Mouse (Mus musculus) brain, embryonic 14.5 days (tissue): Measurements from ENCODE around the gene Srsf9. TPM values are rescaled to one million over a fixed set of nuclear protein-coding genes. Genes with fewer than 3 reads are reported as not detected.

Experiments used
- DNase-seq: peaks from one replicate; pipeline ENCODE4 v3.0.0-alpha.2; 2011; ENCODE audit warnings: low read depth
- CTCF ChIP-seq: fragments of 200-500 bp; IDR thresholded peaks from 2 replicates; pipeline ENCODE4 v1.5.1; 2012; ENCODE audit warnings: inconsistent platforms, mild to moderate bottlenecking, moderate library complexity, borderline replicate concordance; ENCODE audit not compliant: insufficient read depth, insufficient read length; ENCODE audit errors: extremely low read depth
- POLR2A ChIP-seq: fragments of 200-500 bp; IDR thresholded peaks from 2 replicates; pipeline ENCODE4 v1.6.1; 2012; ENCODE audit warnings: mild to moderate bottlenecking, inconsistent platforms, borderline replicate concordance; ENCODE audit not compliant: poor library complexity, insufficient read depth, insufficient read length, severe bottlenecking; ENCODE audit errors: extremely low read depth
- polyA plus RNA-seq: library from polyadenylated mRNA; depleted of rRNA; stranded (reverse); fragments of >200 nt; gene quantifications from 2 replicates; pipeline ENCODE4 v1.2.3, GENCODE M21; 2012

The Srsf9 gene
- polyA plus RNA-seq, 1 experiment, result 91.9 TPM

DNA sequence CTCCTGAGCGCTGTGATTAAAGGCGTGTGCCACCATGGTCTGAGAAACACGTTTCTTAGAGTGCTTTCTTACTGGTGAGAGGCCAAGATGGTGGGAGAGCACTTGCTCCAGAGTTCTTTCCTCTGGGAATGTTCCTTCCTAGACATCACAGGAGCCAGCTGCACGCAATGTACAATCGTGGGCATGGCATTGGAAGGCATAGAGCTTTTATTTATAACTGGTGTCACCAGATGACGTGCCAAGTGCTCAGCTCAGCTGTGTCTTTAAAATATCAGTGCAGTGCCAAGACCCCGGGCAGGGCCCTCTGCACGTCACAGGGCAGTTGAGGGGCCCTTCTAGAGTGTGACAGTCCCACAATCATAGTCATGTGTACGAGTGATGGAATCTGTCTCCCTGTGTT, 4.0 kb downstream of the Srsf9 start:
- DNase-seq, result no peak
- TF ChIP-seq POLR2A (no peak), CTCF (no peak)

DNA sequence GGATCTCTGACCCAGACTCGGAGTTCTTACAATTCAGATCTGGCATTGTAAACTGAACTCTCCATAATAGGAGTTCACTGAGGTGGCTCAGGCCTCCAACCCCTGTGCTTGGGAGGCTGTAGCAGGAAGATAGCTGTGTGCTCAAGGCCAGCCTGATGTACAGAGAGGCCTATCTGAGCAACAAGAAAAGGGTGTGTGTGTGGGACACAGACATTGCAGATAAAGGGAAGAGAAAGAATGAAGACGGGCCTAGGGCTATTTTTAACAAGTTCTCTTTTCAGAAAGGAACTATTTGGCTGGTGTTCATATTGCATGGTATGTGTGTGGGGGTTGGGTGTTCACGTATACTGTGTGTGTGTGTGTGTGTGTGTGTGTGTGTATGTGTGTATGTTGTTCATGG, 6.6 kb downstream of the Srsf9 start:
- no peak for DNase-seq
- TF ChIP-seq POLR2A (no peak), CTCF (no peak)

DNA sequence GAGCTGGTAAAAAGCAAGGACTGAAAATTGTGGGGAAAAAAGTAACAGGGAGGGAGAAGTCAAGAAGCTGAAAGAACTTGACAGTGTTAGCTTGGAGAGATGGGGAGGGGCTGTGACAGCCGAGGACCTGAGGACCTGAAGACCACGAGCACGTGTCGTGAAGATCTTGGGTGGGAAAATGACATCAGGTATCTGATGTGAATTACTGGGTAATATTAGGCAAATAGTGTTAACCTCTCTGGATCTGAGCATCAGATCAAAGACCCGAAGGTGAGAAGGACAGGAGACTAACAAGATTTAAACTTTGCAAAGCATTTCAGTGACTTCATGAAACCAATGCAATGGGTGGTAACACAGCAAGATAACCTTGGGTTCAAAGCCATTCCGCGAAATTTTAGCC, 13.0 kb downstream of the Srsf9 start:
- TF ChIP-seq POLR2A (no peak), CTCF (no peak)
- no peak for DNase-seq

DNA sequence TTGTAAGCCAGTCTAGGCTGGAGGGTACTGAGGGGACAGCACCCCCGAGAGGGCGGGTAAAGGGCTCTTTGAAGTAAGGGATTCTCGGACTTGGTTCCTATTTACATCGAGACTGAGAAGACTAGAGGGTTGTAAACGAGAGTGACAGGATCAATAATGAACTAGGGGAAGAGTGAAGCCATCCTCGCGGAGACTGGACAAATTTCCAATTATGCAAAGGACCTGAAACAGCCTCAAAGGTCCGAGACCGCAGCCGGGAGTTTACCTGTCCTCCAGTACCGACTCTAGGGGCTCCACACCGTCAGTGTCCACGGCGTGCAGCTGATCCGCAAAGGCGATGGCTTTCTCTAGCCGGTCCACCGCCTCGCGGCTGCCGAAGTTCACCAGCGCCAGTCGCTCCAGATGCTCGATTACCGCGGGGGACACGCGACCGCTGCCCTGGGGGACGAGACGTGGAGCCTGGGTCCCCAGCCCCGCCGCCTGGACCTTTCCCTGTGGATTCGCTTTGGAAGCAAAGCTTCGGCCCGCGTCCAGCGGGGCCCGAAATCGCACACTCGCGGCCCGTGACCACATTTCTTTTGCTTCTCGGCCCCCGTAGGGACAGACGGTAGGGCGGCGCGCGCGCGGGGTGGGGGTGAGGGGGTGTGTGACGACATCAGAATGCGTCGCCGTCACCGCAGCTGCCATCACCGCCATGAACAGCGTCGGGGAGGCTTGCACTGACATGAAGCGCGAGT, 13.8 kb downstream of the Srsf9 start, which contains the start of the genes Gatc and Triap1:
Gene Gatc, minus strand, starts transcription at position 602 of the 737 bp plus-strand sequence.
Gene Triap1, plus strand, starts transcription at position 649 of the 737 bp plus-strand sequence.
- peak; percentile 96 for DNase-seq
- 0 out of 2 replicates have a peak, but pooled peaks have one; percentile 8 for TF ChIP-seq CTCF
- peak; percentile 38; the same call in 1 of the 2 replicates for TF ChIP-seq POLR2A

DNA sequence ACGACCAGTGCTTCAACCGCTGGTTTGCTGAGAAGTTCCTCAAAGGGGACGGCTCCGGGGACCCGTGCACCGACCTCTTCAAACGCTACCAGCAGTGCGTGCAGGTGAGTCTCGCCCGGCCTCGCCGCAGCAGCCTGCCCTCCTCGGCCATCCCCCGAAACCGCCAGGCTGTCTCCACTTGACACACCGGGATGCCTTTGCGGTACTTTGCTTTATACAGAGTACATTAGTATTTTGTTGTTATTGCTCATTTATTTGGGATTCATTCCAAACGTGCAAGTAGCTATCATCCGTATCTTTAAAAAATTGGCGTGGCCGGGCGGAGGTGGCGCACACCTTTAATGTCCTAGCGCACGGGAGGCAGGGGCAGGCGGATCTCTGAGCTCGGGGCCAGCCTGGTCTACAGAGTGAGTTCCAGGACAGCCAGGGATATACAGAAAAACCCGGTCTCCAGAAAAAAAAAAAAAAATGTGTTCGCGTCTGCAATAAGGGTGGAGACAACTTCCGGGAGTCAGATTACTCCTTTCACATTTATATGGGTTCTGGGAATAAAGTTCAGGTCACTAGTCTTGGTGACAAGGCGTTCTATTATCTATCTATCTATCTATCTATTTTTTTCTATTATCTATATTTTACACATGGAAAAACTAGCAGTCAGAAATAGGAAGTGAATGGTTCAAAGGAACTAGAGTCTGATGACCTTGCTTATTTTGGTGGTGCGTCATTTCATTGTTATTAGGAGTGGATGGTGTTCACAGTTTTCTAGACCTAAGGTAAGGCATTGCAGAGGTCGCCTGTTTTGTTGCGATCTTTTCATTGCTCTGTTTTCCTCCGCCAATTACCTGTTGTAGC, 14.6 kb downstream of the Srsf9 start:
- TF ChIP-seq POLR2A (no peak), CTCF (no peak)
- DNase-seq, result no peak

DNA sequence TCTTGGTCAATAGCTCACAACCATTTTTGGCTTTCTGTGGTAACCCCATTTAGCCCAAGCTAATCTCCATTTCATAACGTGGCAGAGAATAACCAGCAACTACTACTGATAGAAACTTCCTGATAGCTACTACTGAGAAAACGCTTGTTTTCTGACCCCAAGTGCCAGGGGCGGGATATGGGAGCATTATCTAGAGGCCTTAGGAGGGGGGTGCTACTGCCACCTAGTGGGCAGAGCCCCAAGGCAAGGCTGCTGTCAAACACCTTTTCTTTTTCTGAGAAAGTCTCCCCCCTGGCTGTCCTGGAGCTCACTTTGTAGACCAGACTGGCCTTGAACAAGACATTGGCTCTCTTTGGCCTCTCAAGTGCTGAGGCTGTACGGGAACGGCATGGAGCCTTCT, 20.6 kb downstream of the Srsf9 start:
- peak; percentile 88 for DNase-seq
- peak; percentile 87 for TF ChIP-seq CTCF
- TF ChIP-seq POLR2A, result no peak

DNA sequence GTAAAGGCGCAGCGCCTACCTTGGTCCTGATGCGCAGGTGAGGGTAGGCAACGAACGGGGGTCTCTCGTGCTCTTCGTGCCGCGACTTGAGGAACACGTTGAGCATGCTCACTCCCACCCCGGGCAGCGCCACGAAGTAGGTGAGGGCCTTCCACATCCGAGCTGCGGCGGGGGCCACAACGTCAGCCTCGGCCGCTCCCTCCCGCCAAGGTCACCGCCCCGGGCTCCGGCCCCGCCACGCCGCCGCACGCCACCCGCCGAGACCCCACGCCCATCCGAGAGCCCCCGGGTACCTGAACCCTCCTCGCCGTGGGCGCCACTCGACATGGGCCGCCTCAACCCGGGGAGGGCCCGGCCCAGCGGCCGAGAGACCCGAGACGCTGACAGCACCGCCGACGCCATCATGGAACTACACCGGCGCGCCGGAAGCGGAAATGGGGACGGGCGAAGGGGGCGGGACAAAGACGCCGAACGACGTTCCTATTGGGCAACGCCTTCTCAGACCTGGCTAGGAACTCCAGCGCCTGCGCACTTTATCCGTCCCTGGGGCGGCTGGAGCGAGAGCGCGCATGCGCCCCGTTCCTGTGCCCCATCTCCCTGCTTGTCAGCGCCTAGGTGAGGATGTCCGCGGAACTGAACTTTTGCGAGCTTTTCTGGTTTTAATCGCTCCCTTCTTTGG, 21.7 kb downstream of the Srsf9 start, which contains the start of gene Cox6a1:
Gene Cox6a1, minus strand, starts transcription at position 436 of the 679 bp plus-strand sequence.
- peak; percentile 48 for TF ChIP-seq POLR2A
- peak; percentile 33; the same call in 1 of the 2 replicates for TF ChIP-seq CTCF

DNA sequence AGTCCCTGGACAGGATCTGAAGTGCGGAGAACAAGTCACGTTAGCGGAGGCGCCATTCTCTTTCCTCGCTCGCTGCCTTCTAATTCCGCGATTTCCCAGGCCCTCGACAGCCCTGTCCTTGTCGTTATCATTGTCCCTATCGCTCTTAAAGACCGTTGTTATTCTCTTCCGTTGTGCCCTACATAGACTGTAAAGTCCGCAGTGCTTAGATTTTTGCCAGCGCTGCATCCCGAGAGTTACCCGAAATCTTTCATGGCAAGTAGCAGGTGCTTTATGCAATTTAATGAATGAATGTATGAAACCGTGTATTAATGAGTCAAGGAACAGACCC, 22.2 kb downstream of the Srsf9 start:
- TF ChIP-seq CTCF, result no peak
- TF ChIP-seq POLR2A, result no peak
- DNase-seq, result no peak

More for the DNA sequence above, 21.7 kb downstream of the Srsf9 start, which contains the start of gene Cox6a1:
- DNase-seq, result peak; percentile 99

DNA sequence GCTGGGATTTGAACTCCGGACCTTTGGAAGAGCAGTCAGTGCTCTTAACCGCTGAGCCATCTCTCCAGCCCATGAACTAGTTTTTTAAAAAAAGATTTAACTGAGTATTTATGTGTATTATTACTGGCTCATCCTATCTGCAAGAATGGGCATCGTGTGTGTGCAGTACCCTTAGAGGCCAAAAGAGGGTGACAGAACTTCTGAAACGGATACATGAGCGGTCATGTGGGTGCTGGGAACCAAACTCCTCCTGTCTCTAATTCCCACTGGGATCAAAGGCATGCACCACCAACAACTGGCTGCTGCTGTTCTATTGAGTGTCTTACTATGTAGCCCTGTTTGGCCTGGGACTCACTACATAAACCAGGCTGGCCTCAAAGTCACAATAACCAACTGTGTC, 24.4 kb downstream of the Srsf9 start:
- DNase-seq, result no peak
- TF ChIP-seq POLR2A, result no peak
- 0 out of 2 replicates have a peak, but pooled peaks have one; percentile 9 for TF ChIP-seq CTCF

DNA sequence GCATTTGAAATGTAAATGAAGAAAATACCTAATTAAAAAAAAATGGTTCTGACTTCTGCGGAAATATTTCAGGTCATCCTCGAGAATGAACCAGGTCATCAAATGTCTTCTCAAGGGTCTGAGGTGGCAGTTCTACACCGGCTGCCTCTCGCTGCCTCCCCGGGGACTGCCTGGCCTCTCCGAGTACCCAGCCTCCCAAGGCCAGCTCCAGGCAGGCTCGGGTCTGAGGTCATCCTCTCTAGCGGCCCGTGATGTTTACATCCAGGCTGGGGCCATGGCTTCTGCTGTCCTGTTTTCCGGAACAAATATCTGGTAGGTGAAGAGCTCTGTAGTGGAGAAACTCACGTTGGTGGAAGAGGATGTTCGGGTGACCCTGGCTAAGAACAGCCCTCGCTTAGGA, 28.1 kb downstream of the Srsf9 start:
- TF ChIP-seq CTCF (no peak), POLR2A (no peak)
- DNase-seq, result no peak

DNA sequence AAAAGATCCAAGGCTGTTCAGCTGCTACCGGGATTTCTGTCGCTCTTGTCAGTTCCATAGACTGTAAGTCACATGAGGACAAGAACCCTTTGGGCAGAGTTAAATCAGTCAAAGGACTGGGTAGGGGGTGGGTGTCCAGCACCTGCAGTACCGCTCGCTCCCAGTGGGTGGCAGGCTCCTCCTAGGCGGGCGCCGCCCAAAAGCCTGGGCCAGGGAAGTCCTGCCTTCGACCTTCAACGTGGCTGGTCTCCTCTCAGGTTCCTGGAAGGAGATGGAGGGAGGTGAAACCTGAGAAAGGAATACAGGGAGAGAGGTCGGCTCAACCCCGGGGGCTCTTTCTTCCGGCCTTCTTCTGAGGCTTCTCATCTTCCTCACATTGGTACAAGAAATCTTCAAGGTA, 31.9 kb downstream of the Srsf9 start:
- DNase-seq, result peak; percentile 84
- TF ChIP-seq CTCF (peak; percentile 96), POLR2A (no peak)
